Mouse (Mus musculus) myocyte (in vitro differentiated cells): ENCODE measurements around the gene Zfp850. TPM values are rescaled to one million over a fixed set of nuclear protein-coding genes. Genes with fewer than 3 reads are reported as not detected.
"Not testable (repeated sequence)": the region's sequence is repeated elsewhere in the genome, so short reads cannot be mapped to it uniquely, and the experiment has no call there.

Source experiments
- H3K27me3 ChIP-seq: one replicate; pipeline ENCODE4 v1.6.1; 2011; ENCODE audit not compliant: control insufficient read depth, insufficient read depth, insufficient read length
- H3K36me3 ChIP-seq: one replicate; pipeline ENCODE4 v1.6.1; 2011; ENCODE audit not compliant: control insufficient read depth, insufficient read depth
- H3K4me2 ChIP-seq: one replicate; pipeline ENCODE4 v1.6.1; 2011; ENCODE audit warnings: low read depth, control low read depth
- H3K4me3 ChIP-seq: one replicate; pipeline ENCODE4 v1.5.1; 2011; ENCODE audit warnings: mild to moderate bottlenecking, control low read depth, moderate library complexity
- H3K79me2 ChIP-seq: one replicate; pipeline ENCODE4 v1.6.1; 2011; ENCODE audit not compliant: control insufficient read depth, insufficient read depth
- H3ac ChIP-seq: one replicate; pipeline ENCODE4 v1.6.1; 2011; ENCODE audit not compliant: control insufficient read depth, insufficient read length
- CEBPB ChIP-seq: IDR thresholded peaks from 2 replicates; pipeline ENCODE4 v1.6.1; 2011; ENCODE audit warnings: mild to moderate bottlenecking, moderate library complexity; ENCODE audit not compliant: poor library complexity, insufficient read depth, severe bottlenecking
- MAX ChIP-seq: IDR thresholded peaks from one replicate; pipeline ENCODE4 v1.6.1; 2011; ENCODE audit warnings: low read depth, mild to moderate bottlenecking, control low read depth
- MYOG ChIP-seq, 3 experiments: IDR thresholded peaks; one replicate each; pipeline ENCODE4 v1.6.1; 2011; ENCODE audit warnings: control low read depth in 2 of 3, low read depth in 2 of 3, mild to moderate bottlenecking in 2 of 3; ENCODE audit not compliant: insufficient read length in 2 of 3, control insufficient read depth in 1 of 3, insufficient read depth in 1 of 3
- POLR2A ChIP-seq: IDR thresholded peaks from one replicate; pipeline ENCODE4 v1.6.1; 2011; ENCODE audit warnings: low read depth, mild to moderate bottlenecking, control low read depth, moderate library complexity; ENCODE audit not compliant: insufficient read length
- POLR2AphosphoS2 ChIP-seq: IDR thresholded peaks from one replicate; pipeline ENCODE4 v1.6.1; 2011; ENCODE audit warnings: low read depth, control low read depth; ENCODE audit not compliant: insufficient read length
- TCF3 ChIP-seq: IDR thresholded peaks from one replicate; pipeline ENCODE4 v1.6.1; 2011; ENCODE audit warnings: low read depth, control low read depth; ENCODE audit not compliant: insufficient read length
- USF1 ChIP-seq: IDR thresholded peaks from one replicate; pipeline ENCODE4 v1.6.1; 2011; ENCODE audit warnings: low read depth, mild to moderate bottlenecking, control low read depth, moderate library complexity
- polyA plus RNA-seq: library from polyadenylated mRNA; unstranded; fragments of >200 nt; fragmentation: generic; extraction: Trizol; gene quantifications from one replicate; pipeline ENCODE4 v1.2.1, GENCODE M21; 2012; ENCODE audit warnings: missing spikeins

The Zfp850 gene
- polyA plus RNA-seq, 1 experiment, result 0.20 TPM

DNA sequence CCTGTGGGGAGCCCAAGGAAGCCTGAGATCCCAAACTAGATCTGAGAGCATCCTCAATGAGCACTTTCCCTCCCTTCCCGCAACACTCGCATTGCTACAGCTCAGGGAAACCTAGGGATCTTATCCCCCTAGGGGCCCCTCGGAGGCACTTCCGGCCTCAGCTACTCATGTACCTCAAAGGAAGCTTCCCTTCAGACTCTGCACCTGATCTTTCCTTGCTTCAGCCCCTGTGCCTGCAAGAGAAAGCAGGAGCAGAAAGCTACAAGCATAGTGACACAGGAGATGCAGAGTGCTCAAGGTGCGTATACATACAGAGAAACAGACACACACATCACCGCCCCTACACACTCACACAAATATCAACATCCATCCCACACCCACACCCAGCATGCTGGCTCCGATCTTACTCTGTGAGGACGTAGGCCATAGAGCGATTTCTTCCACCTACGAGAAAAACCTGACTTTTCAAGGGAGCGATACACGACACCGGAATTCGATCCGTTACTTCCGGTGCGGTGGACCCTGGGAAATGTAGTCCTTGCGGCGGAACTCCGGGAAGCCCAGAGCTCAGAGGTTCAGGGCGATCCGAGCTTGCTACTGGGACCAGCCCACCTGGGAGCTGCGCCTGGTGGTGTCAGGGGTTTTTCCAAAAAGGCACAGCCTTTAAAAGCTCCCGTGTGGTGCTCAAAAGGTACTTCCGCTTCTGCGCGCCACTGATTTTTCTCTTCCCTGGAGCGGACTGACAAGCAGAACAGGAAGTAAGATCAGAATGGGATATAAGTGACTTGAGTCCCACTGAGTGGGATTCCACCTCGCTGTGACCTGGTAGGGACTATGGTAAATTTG lies 35.0 kb downstream of the Zfp850 start, which contains the start of gene Zfp780b:
Gene Zfp780b (minus strand): TSS at position 489 of the 846 bp plus-strand sequence.
- TF ChIP-seq TCF3 (no peak), USF1 (no peak), MAX (no peak), MYOG (IDR thresholded peaks at IDR 0.05; ENCODE audit: control insufficient read depth in 1 of 3, insufficient read depth in 1 of 3, insufficient read length in 2 of 3, low read depth in 2 of 3) (no peak), POLR2A (peak; percentile 43), POLR2AphosphoS2 (peak; percentile 52), CEBPB (no peak)
- peak within 1 kb of the TSS; percentile 83 for H3K4me2 ChIP-seq
- H3K4me3 ChIP-seq, result peak within 1 kb of the TSS; percentile 56
- peaks cover 26% of the 10 kb centered on the region for H3K79me2 ChIP-seq
- H3K36me3 ChIP-seq, result peaks cover 4% of the 10 kb centered on the region
- H3ac ChIP-seq, result peak within 1 kb of the TSS; percentile 90
- no peaks in the 10 kb centered on the region for H3K27me3 ChIP-seq

DNA sequence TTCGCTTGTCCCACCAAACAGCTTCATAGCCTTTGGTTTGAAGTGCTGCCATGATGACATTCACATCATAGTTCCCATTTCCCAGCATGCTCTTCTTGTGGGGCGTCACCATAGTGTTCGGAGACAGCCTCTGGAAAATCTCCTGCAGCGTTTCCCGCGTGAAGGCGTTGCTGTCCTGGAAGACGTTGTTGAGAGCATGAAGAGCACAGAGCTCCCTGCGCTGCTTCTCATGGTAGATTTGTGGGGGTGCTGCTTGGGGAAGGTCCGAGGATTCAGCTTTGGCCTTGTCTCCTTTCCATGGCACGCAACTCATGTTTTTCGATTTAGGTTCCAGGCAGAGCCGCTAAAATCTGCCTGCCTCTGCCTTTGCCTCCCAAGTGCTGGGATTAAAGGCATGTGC lies 64.5 kb downstream of the Zfp850 start:
- not testable (repeated sequence) for H3K79me2 ChIP-seq, H3ac ChIP-seq, H3K36me3 ChIP-seq, H3K4me2 ChIP-seq, H3K27me3 ChIP-seq, H3K4me3 ChIP-seq

DNA sequence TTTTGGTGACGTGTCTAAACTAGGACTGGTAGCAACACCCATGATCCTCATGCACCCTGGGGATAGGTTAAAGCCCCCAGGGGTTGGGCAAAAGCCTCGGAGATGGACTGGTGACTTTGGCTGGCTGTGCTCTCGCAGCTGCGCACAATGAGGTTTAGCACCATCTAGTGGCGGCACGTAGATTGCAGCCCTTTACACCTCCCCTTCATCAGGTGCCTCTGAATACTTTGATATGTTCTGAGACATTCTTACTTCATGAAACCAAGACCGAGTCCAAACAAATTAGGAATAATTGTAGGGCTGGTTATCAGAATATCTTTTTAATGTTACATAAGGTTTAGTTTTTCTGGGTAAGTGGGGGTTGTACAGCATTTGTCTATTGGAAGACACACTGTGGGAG lies 72.0 kb downstream of the Zfp850 start:
- not testable (repeated sequence) for H3K4me3 ChIP-seq, H3ac ChIP-seq, H3K79me2 ChIP-seq

More for the DNA sequence above, 72.0 kb downstream of the Zfp850 start:
- H3K4me2 ChIP-seq, H3K27me3 ChIP-seq, H3K36me3 ChIP-seq: not testable (repeated sequence)

Other genes starting within 250 kb of the Zfp850 start
- 0.80 TPM for gene Zfp626, start 206.9 kb downstream of the Zfp850 start, polyA plus RNA-seq
- 1.2 TPM for gene Zfp59, start 175.5 kb downstream of the Zfp850 start, polyA plus RNA-seq
- gene Zfp607a, start 156.6 kb downstream of the Zfp850 start, polyA plus RNA-seq, result 0.65 TPM
- gene Zfp974, start 84.7 kb downstream of the Zfp850 start, polyA plus RNA-seq, result 2.5 TPM
- 1.2 TPM for gene Zfp780b, start 34.9 kb downstream of the Zfp850 start, polyA plus RNA-seq
- 268 TPM for gene Psmc4, start 36.0 kb upstream of the Zfp850 start, polyA plus RNA-seq
- gene Fcgbp, start 57.1 kb upstream of the Zfp850 start, polyA plus RNA-seq, result not detected
- 0.11 TPM for gene 9530053A07Rik, start 115.4 kb upstream of the Zfp850 start, polyA plus RNA-seq
- gene Fbl, start 155.6 kb upstream of the Zfp850 start, polyA plus RNA-seq, result 155 TPM
- gene Dyrk1b, start 165.4 kb upstream of the Zfp850 start, polyA plus RNA-seq, result 25.1 TPM